Mouse (Mus musculus): ENCODE data around the gene Vmn1r193. TPM values are rescaled to one million over a fixed set of nuclear protein-coding genes. Genes with fewer than 3 reads are reported as not detected.
"Not testable (repeated sequence)": the region's sequence is repeated elsewhere in the genome, so short reads cannot be mapped to it uniquely, and the experiment has no call there.

Vmn1r193 gene
- not detected in 2 replicates for polyA plus RNA-seq (2014; fragmentation: Nextera tagmentation; extraction: Ambion mirVana)

DNA sequence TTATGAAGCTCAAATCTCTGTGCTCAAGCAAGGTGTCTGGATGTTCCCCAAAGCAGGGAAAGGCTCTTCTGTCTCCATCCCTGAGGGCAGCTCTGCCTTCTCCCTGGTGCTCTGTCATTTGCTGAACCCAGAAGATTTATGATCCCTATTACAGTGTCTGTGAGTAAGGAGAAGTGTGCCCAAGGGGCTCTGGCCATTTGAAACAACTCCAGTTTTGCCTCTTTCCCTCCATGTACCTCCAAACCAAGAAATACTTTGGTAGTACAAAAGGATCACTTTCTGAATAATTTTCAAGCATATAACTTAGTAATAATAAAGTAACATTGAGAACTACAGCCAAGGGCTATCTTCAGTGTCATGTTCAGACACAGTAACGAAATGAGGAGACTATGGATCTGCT lies at the start of gene Vmn1r193:
Gene Vmn1r193 (minus strand): TSS at position 101 of the 400 bp plus-strand sequence.
- H3K27me3 ChIP-seq (ENCODE audit: control insufficient read depth, insufficient read depth, low read length); H3K9me3 ChIP-seq (ENCODE audit: control insufficient read depth, low read length); H3K36me3 ChIP-seq (ENCODE audit: control insufficient read depth, insufficient read depth, low read length); H3K4me3 ChIP-seq (ENCODE audit: control insufficient read depth in 1 of 2, insufficient read depth in 1 of 2, low read depth in 1 of 2, low read length in 2 of 2); H3K27ac ChIP-seq (replicated peaks in 1 of 2; ENCODE audit: control insufficient read depth in 1 of 2, insufficient read depth in 1 of 2, low read depth in 2 of 2, low read length in 2 of 2); H3K9ac ChIP-seq (ENCODE audit: low read length); H3K4me2 ChIP-seq (ENCODE audit: low read length); H3K4me1 ChIP-seq (ENCODE audit: control insufficient read depth in 2 of 2, insufficient read depth in 2 of 2, low read length in 2 of 2); ATAC-seq (ENCODE audit: insufficient number of reproducible peaks, insufficient read depth, low FRiP score, low read depth): not testable (repeated sequence)
- 67% methylated on average over 1 of the region's 1 CpGs for WGBS

DNA sequence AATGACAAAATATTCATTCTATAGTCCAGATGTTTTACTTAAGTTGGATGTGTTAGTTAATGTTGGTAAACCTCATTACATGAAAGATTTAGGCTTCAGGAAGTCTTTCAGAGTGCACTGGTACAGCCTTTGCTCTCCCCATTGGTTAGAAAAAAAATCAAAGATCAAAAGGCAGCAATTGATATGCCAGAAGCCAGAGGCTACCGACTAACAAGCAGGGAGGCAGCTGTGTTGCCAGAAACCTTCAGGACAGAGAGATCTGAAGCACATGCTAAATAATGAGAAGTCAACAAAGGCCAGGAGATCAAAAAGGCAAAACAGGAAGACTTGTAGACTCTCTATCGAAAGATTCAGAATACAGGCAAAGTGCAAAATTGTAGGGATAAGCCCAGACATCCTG lies 48.8 kb upstream of the Vmn1r193 start:
- no peak overlapping the region for H3K4me2 ChIP-seq (ENCODE audit: low read length)
- ATAC-seq (ENCODE audit: insufficient number of reproducible peaks, insufficient read depth, low FRiP score, low read depth): no peak
- no peak overlapping the region for H3K9ac ChIP-seq (ENCODE audit: low read length)
- no peaks in the 10 kb centered on the region for H3K36me3 ChIP-seq (ENCODE audit: control insufficient read depth, insufficient read depth, low read length)
- WGBS: 47% methylated on average over 2 of the region's 2 CpGs
- H3K4me1 ChIP-seq (ENCODE audit: control insufficient read depth in 2 of 2, insufficient read depth in 2 of 2, low read length in 2 of 2): no peaks in the 10 kb centered on the region
- H3K4me3 ChIP-seq (ENCODE audit: control insufficient read depth in 1 of 2, insufficient read depth in 1 of 2, low read depth in 1 of 2, low read length in 2 of 2): no peak overlapping the region
- no peak overlapping the region for H3K27ac ChIP-seq (replicated peaks in 1 of 2; ENCODE audit: control insufficient read depth in 1 of 2, insufficient read depth in 1 of 2, low read depth in 2 of 2, low read length in 2 of 2)
- no peaks in the 10 kb centered on the region for H3K9me3 ChIP-seq (ENCODE audit: control insufficient read depth, low read length)
- H3K27me3 ChIP-seq (ENCODE audit: control insufficient read depth, insufficient read depth, low read length): no peaks in the 10 kb centered on the region

DNA sequence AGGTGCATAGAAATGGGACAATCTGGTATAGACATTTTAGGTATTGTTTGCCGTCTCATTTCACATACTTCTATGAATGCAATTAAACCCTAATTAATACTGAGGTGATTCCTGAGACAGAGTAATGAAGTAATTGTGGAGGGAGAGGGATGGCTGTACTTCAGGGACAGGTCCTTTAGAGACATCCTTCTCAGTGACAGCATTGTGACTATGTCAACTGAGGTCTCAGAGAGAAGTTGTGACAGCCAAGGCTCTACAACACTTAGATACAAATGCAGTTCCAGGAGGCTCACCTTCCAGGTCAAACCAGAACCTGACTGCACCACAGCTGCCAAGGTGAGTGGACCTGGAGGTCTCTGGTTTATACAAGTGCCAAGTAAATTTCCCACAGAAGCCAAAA lies 47.3 kb upstream of the Vmn1r193 start, which contains the start of gene Vmn1r195:
Gene Vmn1r195 (plus strand): TSS at position 301 of the 400 bp plus-strand sequence.
- not testable (repeated sequence) for H3K9ac ChIP-seq (ENCODE audit: low read length)

DNA sequence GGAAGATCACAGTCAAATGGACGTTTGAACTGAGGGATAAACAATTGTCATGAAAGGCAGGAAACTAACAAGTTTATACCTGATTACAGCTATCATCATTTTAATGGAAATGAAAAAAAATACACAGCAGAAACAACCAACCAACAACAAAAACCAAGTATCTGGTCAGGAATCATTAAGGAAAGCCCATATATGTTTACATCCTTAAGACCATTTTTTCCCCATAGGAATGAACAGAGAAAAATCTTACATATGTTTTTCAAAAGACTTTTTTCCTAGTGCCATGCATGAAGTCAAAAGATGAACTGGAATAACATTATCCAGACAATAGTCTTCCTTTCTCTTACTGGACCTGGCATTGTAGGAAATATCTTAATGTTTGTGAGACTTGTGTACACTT lies 21.0 kb upstream of the Vmn1r193 start, which contains the start of gene Vmn1r194:
Gene Vmn1r194 (plus strand): TSS at position 301 of the 400 bp plus-strand sequence.
- ATAC-seq (ENCODE audit: insufficient number of reproducible peaks, insufficient read depth, low FRiP score, low read depth): no peak
- Histone ChIP-seq H3K27ac (replicated peaks in 1 of 2; ENCODE audit: control insufficient read depth in 1 of 2, insufficient read depth in 1 of 2, low read depth in 2 of 2, low read length in 2 of 2) (no peak within 1 kb of the TSS), H3K9ac (ENCODE audit: low read length) (no peak within 1 kb of the TSS), H3K4me3 (ENCODE audit: control insufficient read depth in 1 of 2, insufficient read depth in 1 of 2, low read depth in 1 of 2, low read length in 2 of 2) (no peak within 1 kb of the TSS), H3K36me3 (ENCODE audit: control insufficient read depth, insufficient read depth, low read length) (no peaks in the 10 kb centered on the region), H3K27me3 (ENCODE audit: control insufficient read depth, insufficient read depth, low read length) (no peaks in the 10 kb centered on the region), H3K9me3 (ENCODE audit: control insufficient read depth, low read length) (no peaks in the 10 kb centered on the region), H3K4me2 (ENCODE audit: low read length) (no peak within 1 kb of the TSS), H3K4me1 (ENCODE audit: control insufficient read depth in 2 of 2, insufficient read depth in 2 of 2, low read length in 2 of 2) (no peaks in the 10 kb centered on the region)
- 30% methylated on average over 1 of the region's 1 CpGs for WGBS

More for the DNA sequence above, 47.3 kb upstream of the Vmn1r193 start, which contains the start of gene Vmn1r195:
- not testable (repeated sequence) for ATAC-seq (ENCODE audit: insufficient number of reproducible peaks, insufficient read depth, low FRiP score, low read depth); H3K4me3 ChIP-seq (ENCODE audit: control insufficient read depth in 1 of 2, insufficient read depth in 1 of 2, low read depth in 1 of 2, low read length in 2 of 2); H3K36me3 ChIP-seq (ENCODE audit: control insufficient read depth, insufficient read depth, low read length); H3K27ac ChIP-seq (replicated peaks in 1 of 2; ENCODE audit: control insufficient read depth in 1 of 2, insufficient read depth in 1 of 2, low read depth in 2 of 2, low read length in 2 of 2); H3K4me2 ChIP-seq (ENCODE audit: low read length); H3K4me1 ChIP-seq (ENCODE audit: control insufficient read depth in 2 of 2, insufficient read depth in 2 of 2, low read length in 2 of 2); H3K27me3 ChIP-seq (ENCODE audit: control insufficient read depth, insufficient read depth, low read length); H3K9me3 ChIP-seq (ENCODE audit: control insufficient read depth, low read length)
- 74% methylated on average over 1 of the region's 1 CpGs for WGBS

DNA sequence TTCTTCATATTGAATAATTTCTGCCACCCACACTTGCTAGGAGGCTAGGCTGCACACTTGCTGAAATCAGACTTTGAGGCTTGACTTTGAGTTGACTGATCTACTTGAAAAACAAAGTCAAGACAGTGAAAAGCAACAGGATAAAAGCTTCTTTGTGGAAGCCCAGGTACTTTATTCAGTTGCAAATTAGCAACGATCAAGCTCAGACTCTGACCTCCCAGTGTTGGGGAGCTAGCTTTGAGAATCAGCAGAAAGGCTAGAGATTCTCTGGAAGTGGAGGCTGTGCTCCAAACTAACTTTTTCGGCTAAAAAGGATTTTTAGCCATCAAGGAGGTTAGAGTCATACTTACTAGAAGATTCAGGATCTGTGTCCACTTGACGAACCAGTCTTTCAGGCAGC lies 30.2 kb downstream of the Vmn1r193 start:
- not testable (repeated sequence) for H3K36me3 ChIP-seq (ENCODE audit: control insufficient read depth, insufficient read depth, low read length); H3K4me2 ChIP-seq (ENCODE audit: low read length)
- WGBS: 73% methylated on average over 3 of the region's 3 CpGs

DNA sequence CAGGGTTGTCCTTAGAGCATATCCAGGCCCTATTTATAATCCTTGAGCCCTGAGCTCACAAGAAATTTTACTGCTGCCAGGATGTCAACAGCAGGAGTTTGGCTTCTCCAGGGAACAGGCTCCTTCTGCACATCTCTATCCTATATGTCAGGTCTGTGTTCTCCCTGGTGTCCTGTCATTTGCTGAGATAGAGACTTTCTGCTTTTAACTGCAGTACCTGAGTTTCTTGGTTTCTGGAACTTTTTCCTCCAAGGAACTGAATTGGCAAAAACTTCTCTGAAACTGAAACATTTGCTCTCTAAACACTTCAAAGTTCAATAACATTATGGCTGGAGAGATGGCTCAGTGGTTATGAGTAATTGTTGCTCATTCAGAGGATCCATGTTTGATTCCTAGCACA lies 31.9 kb downstream of the Vmn1r193 start, which contains the start of gene Vmn1r192:
Gene Vmn1r192 (minus strand): TSS at position 101 of the 400 bp plus-strand sequence.
- no peak for ATAC-seq (ENCODE audit: insufficient number of reproducible peaks, insufficient read depth, low FRiP score, low read depth)
- Histone ChIP-seq H3K9ac (ENCODE audit: low read length) (no peak within 1 kb of the TSS), H3K27me3 (ENCODE audit: control insufficient read depth, insufficient read depth, low read length) (no peaks in the 10 kb centered on the region), H3K4me1 (ENCODE audit: control insufficient read depth in 2 of 2, insufficient read depth in 2 of 2, low read length in 2 of 2) (no peaks in the 10 kb centered on the region), H3K27ac (replicated peaks in 1 of 2; ENCODE audit: control insufficient read depth in 1 of 2, insufficient read depth in 1 of 2, low read depth in 2 of 2, low read length in 2 of 2) (no peak within 1 kb of the TSS), H3K36me3 (ENCODE audit: control insufficient read depth, insufficient read depth, low read length) (no peaks in the 10 kb centered on the region), H3K4me2 (ENCODE audit: low read length) (no peak within 1 kb of the TSS), H3K4me3 (ENCODE audit: control insufficient read depth in 1 of 2, insufficient read depth in 1 of 2, low read depth in 1 of 2, low read length in 2 of 2) (no peak within 1 kb of the TSS), H3K9me3 (ENCODE audit: control insufficient read depth, low read length) (no peaks in the 10 kb centered on the region)

More for the DNA sequence above, 30.2 kb downstream of the Vmn1r193 start:
- not testable (repeated sequence) for H3K27ac ChIP-seq (replicated peaks in 1 of 2; ENCODE audit: control insufficient read depth in 1 of 2, insufficient read depth in 1 of 2, low read depth in 2 of 2, low read length in 2 of 2); ATAC-seq (ENCODE audit: insufficient number of reproducible peaks, insufficient read depth, low FRiP score, low read depth); H3K4me3 ChIP-seq (ENCODE audit: control insufficient read depth in 1 of 2, insufficient read depth in 1 of 2, low read depth in 1 of 2, low read length in 2 of 2); H3K9me3 ChIP-seq (ENCODE audit: control insufficient read depth, low read length); H3K9ac ChIP-seq (ENCODE audit: low read length); H3K4me1 ChIP-seq (ENCODE audit: control insufficient read depth in 2 of 2, insufficient read depth in 2 of 2, low read length in 2 of 2); H3K27me3 ChIP-seq (ENCODE audit: control insufficient read depth, insufficient read depth, low read length)

DNA sequence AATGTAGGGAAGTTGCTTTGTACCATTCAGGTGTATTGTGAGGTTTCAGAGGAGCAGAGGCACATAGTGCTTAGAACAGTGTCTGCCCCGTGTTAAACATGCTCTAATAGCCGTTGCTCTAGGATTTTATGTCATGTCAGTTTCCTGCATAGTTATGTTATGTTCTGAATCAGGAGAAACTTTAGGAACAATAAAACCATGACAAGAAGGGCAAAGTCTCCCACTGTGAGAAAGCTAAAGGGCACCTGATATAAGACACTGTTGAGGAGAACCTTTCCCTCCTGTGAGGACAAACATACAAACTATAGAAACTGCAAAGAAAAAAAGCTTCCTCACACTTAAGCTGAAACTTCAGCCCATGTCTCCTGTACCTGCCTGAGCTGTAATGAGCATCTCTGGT lies 32.6 kb downstream of the Vmn1r193 start:
- Histone ChIP-seq H3K9ac (ENCODE audit: low read length) (no peak overlapping the region), H3K4me1 (ENCODE audit: control insufficient read depth in 2 of 2, insufficient read depth in 2 of 2, low read length in 2 of 2) (no peaks in the 10 kb centered on the region), H3K4me2 (ENCODE audit: low read length) (no peak overlapping the region), H3K9me3 (ENCODE audit: control insufficient read depth, low read length) (no peaks in the 10 kb centered on the region), H3K27ac (replicated peaks in 1 of 2; ENCODE audit: control insufficient read depth in 1 of 2, insufficient read depth in 1 of 2, low read depth in 2 of 2, low read length in 2 of 2) (no peak overlapping the region), H3K36me3 (ENCODE audit: control insufficient read depth, insufficient read depth, low read length) (no peaks in the 10 kb centered on the region), H3K4me3 (ENCODE audit: control insufficient read depth in 1 of 2, insufficient read depth in 1 of 2, low read depth in 1 of 2, low read length in 2 of 2) (no peak overlapping the region), H3K27me3 (ENCODE audit: control insufficient read depth, insufficient read depth, low read length) (no peaks in the 10 kb centered on the region)
- WGBS: 81% methylated on average over 2 of the region's 2 CpGs
- no peak for ATAC-seq (ENCODE audit: insufficient number of reproducible peaks, insufficient read depth, low FRiP score, low read depth)

DNA sequence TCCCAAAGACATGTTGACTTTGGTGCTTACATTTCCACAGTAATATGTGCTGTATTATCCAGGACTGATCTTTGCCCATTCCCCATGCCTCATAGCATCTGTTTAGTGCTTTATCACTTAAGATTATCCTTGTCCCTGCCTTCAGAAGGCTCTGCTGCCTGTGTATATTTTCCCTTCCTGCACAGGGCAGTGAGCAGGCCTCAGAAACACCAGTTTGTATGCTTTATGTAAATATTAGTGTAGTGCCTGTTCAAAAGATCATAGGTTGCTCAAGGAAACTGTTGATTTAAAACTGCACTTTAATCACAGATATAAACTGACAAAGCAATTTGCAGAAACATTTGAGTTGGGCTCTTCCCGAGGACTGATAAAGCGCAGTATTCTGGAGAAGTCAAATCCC lies 33.6 kb downstream of the Vmn1r193 start:
- H3K27ac ChIP-seq (replicated peaks in 1 of 2; ENCODE audit: control insufficient read depth in 1 of 2, insufficient read depth in 1 of 2, low read depth in 2 of 2, low read length in 2 of 2): no peak overlapping the region
- H3K4me3 ChIP-seq (ENCODE audit: control insufficient read depth in 1 of 2, insufficient read depth in 1 of 2, low read depth in 1 of 2, low read length in 2 of 2): no peak overlapping the region
- H3K36me3 ChIP-seq (ENCODE audit: control insufficient read depth, insufficient read depth, low read length): no peaks in the 10 kb centered on the region
- H3K4me1 ChIP-seq (ENCODE audit: control insufficient read depth in 2 of 2, insufficient read depth in 2 of 2, low read length in 2 of 2): no peaks in the 10 kb centered on the region
- no peak for ATAC-seq (ENCODE audit: insufficient number of reproducible peaks, insufficient read depth, low FRiP score, low read depth)
- H3K9ac ChIP-seq (ENCODE audit: low read length): no peak overlapping the region
- H3K4me2 ChIP-seq (ENCODE audit: low read length): no peak overlapping the region
- H3K27me3 ChIP-seq (ENCODE audit: control insufficient read depth, insufficient read depth, low read length): no peaks in the 10 kb centered on the region
- WGBS: 84% methylated on average over 2 of the region's 2 CpGs
- H3K9me3 ChIP-seq (ENCODE audit: control insufficient read depth, low read length): no peaks in the 10 kb centered on the region

All from heart, embryonic 14.5 days (tissue).